Mouse (Mus musculus): Measurements from ENCODE around the gene Mfsd4b5.
"Not testable (repeated sequence)": the region's sequence is repeated elsewhere in the genome, so short reads cannot be mapped to it uniquely, and the experiment has no call there.

The Mfsd4b5 gene

GRCm38 (mm10) chr10:39986466-39986865, at the start of gene Mfsd4b5:
Mfsd4b5 (minus strand) TSS chr10:39986646.
- no peak for DNase-seq

DNA sequence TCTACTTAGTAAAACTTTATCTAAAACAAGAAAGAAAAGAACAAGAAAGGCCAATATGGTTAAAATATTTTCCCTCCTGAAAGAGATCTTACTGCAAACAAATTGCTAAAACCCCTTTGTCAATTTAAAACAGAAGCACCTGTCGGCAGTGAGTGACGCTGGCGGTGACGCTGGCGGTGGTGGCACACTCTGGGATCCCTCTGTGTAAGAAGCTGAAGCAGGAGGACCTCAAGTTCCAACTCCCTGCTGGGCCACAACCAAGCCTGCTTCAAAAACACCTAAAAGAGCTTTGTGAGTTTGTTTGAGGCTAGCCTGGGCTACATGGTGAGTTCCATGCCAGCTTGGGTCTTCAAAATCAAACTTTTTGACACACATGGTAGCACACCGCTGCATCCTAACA, 48.5 kb upstream of the Mfsd4b5 start:
- DNase-seq: no peak

DNA sequence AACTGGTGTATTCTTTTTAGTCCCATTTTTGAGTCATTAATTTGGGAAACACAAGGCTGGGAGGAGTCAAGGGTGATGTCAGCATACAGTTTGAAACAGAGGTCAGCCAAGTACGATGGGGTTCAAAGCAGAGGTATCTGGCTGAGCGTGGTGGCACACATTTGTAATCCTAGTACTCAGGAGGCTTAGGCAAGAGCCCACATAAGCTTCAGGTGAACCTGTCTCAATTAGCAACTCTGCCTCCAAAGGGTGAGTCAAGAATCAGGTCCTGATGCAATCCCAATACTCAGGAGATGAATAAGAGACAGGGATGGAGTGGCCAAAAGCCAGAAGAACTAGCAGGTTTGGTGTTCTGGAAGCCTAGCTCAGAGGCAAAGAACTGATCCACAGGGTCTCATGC, 46.5 kb upstream of the Mfsd4b5 start:
- no peak for DNase-seq

GRCm38 (mm10) chr10:40030716-40031115, 44.3 kb upstream of the Mfsd4b5 start:
- DNase-seq: no peak

DNA sequence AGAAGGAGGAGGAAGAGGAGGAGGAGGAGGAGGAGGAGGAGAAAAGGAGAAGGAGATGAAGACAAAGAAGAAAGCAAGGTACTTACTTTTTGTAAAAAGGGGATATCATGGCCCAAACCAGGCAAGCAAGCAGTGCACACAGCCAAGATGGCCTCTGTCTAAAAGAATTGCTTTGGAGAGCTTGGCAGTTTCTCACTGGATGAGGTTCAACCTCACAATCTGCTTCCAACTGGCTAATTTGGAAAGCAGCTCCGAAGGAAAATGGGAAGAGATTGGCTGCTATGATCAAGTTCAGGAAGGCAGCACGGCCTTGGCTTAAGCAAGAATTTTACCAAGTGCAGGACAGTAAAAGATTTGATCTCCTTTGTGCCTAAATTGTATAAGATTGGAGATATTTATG, 43.2 kb upstream of the Mfsd4b5 start:
- DNase-seq: no peak

DNA sequence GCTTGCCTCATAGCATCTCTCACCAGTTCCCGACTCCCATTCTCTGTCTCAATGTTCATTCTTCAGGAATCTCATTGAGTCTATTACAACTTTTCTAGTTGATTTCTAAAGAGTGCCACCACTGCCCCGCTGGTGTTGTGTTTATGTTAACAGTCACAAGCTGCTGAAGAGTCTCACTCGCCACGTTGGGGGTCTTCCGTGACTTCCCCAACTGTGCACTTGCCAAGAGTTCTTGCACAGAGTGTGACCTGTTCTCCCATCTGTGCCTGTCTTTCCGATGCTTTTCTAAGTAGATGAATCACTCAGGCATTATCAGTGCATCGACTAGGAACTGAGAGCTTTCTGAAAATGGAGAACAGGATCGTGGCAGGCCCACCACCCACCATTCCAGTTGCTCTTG, 41.6 kb upstream of the Mfsd4b5 start:
- no peak for DNase-seq

DNA sequence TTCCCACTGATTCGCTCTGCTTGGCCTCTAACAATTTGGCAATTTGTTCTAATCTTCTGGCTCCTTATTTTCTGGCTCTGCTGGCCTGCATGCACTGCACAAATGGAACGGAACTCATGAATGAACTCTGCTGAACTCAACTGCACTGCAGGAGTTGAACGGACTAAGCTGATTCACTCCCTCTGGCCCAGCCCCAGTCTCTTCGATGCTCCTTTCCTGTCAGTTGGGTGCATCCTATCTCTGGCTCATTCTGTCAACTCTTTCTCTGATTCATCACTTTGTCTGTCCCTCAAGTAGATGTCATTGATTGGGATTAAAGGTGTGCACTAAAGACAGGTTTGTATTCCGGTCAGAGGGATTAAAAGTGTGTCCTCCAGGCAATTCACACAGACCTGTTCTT, 40.1 kb upstream of the Mfsd4b5 start:
- DNase-seq: no peak

DNA sequence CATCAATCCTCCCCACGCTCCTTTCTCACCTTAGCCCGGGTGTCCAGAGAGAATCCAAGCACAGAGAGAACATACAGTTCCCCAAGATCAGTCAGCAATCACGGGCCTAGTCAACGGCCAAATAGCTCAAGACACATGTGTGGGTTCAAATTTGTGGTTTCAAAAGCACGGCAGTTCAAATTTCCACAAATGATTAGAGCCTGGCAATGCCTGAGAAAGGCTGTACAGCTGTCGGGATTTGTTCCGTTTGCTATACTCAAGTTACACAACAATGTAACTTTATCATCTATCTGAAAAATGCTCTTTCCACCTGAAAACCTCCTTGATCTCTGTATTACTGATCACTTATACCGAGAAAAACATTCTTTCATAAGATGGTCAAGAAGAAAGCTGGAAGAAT, 39.1 kb upstream of the Mfsd4b5 start:
- DNase-seq: no peak

GRCm38 (mm10) chr10:40024554-40025428, 38.3 kb upstream of the Mfsd4b5 start, which contains the start of gene Mfsd4b1:
Mfsd4b1 (minus strand) TSS chr10:40025268.
- DNase-seq: peak; percentile 90

GRCm38 (mm10) chr10:40020401-40020800, 34.0 kb upstream of the Mfsd4b5 start:
- no peak for DNase-seq

GRCm38 (mm10) chr10:40019492-40019891, 33.0 kb upstream of the Mfsd4b5 start:
- no peak for DNase-seq

- DNase-seq: no peak
Measured at GRCm38 (mm10) chr10:40018261-40018860, 31.9 kb upstream of the Mfsd4b5 start.

- no peak for DNase-seq
Measured at GRCm38 (mm10) chr10:40009591-40009990, 23.1 kb upstream of the Mfsd4b5 start.

DNA sequence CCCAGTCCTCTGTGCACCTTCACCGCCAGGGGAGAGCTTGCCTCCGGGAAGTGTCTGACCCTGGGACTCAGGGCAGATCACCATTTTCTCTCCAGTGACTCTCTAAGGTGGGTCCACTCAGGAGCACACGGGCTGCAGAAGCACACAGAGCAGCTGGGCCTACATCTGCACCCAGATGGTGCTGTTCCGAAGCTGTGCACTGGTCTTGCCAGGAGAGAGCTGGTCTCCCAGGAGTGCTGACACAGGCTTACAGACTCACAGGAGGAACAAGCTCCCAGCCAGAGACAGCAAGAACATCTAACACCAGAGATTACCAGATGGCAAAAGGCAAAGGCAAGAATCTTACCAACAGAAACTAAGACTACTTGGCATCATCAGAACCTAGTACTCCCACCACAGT, 22.4 kb upstream of the Mfsd4b5 start:
- not testable (repeated sequence) for DNase-seq

- no peak for DNase-seq
Measured at GRCm38 (mm10) chr10:40007953-40008352, 21.5 kb upstream of the Mfsd4b5 start.

DNA sequence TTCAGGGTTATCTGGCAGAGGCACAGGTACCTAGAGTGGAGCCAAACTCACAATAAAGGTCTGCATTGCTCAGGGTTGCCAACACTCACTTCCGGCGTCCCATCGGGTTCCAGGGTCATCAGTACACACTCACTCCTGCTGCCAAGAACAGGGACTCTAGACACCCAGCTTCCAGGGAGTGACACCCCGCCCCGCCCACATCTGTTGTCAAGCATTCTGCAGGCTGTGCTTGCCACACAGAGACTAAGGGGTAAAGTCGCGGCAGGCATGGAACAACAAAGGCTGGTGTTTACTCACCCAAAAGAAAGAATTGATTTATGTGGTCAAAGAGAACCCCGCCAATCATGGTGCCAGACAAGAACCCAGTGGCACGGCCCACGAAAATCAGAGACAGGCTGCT, 20.5 kb upstream of the Mfsd4b5 start:
- DNase-seq: no peak

GRCm38 (mm10) chr10:40000746-40001145, 14.3 kb upstream of the Mfsd4b5 start:
- DNase-seq: no peak

GRCm38 (mm10) chr10:39991155-39991554, 4.7 kb upstream of the Mfsd4b5 start:
- no peak for DNase-seq

GRCm38 (mm10) chr10:39982604-39983003, 3.8 kb downstream of the Mfsd4b5 start:
- DNase-seq: no peak

GRCm38 (mm10) chr10:39978231-39978630, 8.2 kb downstream of the Mfsd4b5 start:
- no peak for DNase-seq

- DNase-seq: no peak
Measured at GRCm38 (mm10) chr10:39977346-39977745, 9.1 kb downstream of the Mfsd4b5 start.

- DNase-seq: no peak
Measured at GRCm38 (mm10) chr10:39975771-39976170, 10.7 kb downstream of the Mfsd4b5 start.

GRCm38 (mm10) chr10:39974982-39975381, 11.5 kb downstream of the Mfsd4b5 start:
- no peak for DNase-seq

DNA sequence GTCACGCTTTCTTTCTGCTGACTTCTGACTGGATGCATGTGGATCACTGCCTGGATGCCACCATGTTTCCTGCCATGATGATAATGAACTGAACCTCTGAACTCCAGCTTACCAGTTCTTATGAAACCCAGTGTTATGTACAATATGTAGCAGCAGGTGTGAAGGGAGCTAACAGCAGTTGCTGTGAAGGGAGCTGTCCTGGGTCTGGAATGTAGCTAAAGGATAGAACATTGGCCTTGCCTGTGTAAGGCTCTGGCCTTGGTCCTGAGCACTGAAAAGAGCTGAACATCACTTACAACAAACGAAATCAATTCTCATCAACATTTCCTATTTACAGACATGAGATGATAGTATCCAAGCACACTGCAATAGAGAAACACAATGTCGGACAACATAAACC, 18.9 kb downstream of the Mfsd4b5 start:
- DNase-seq: no peak
